Comparison of ENCODE assay signal across 16 mouse cellular contexts in the genomic region with DNA sequence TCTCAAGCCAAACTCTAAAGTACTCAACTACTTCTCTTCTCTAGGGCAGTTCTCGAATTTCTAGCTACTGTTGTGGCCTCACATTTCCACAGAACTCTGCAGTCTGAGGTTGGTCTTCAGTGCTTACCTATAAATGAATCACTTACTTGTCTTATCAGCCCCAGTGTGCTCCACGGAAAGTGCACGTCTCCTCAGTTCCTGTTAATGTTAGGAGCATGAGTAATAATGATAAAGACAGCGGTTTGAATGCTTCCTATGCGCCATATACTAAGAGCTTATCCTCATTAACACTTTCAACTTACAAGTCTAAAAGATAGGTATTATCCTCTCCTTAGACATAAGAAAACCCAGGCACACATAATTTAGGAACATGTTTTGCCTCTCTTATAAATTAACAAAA.
"Had no signal": no experiment of that assay in that cellular context is flagged by ENCODE, and none has a peak within 500 bp of the region (broad histone marks: within the 10 kb centered on the region; RNA-seq: fewer than 3 reads in every experiment).

No protein-coding gene starts in this region.

- DNase-seq: kidney, postnatal 25 days; left cerebral cortex, postnatal 4 days; liver, postnatal 0 days; lung, embryonic 14.5 days; lung, postnatal 10 days; lung, postnatal 36 days; midbrain, embryonic 14.5 days; thymus, adult 18-20 months; thymus, postnatal 14 days; thymus, postnatal 4 days had no signal

- H3K4me3 ChIP-seq: limb, embryonic 12.5 days; limb, embryonic 15.5 days had no signal

- H3K4me2 ChIP-seq: limb, embryonic 12.5 days; limb, embryonic 15.5 days; liver, embryonic 11.5 days; lung, embryonic 14.5 days; midbrain, embryonic 11.5 days had no signal

- H3K27me3 ChIP-seq: limb, embryonic 12.5 days; limb, embryonic 15.5 days had no signal

- H3K9me3 ChIP-seq: limb, embryonic 12.5 days; limb, embryonic 15.5 days had no signal

- H3K36me3 ChIP-seq: limb, embryonic 12.5 days; limb, embryonic 15.5 days had no signal

- H3K4me1 ChIP-seq: limb, embryonic 12.5 days; limb, embryonic 15.5 days had no signal

- H3K27ac ChIP-seq: kidney, postnatal 0 days; limb, embryonic 12.5 days; limb, embryonic 15.5 days; liver, embryonic 14.5 days had no signal

- H3K9ac ChIP-seq: limb, embryonic 12.5 days; limb, embryonic 15.5 days; liver, embryonic 14.5 days; liver, postnatal 0 days; lung, embryonic 14.5 days had no signal

- ATAC-seq: liver, postnatal 0 days had no signal
